Mouse (Mus musculus): ENCODE data around the gene Dgkk. TPM values are rescaled to one million over a fixed set of nuclear protein-coding genes. Genes with fewer than 3 reads are reported as not detected.

The Dgkk gene
- polyA plus RNA-seq, 1 experiment: not detected

DNA sequence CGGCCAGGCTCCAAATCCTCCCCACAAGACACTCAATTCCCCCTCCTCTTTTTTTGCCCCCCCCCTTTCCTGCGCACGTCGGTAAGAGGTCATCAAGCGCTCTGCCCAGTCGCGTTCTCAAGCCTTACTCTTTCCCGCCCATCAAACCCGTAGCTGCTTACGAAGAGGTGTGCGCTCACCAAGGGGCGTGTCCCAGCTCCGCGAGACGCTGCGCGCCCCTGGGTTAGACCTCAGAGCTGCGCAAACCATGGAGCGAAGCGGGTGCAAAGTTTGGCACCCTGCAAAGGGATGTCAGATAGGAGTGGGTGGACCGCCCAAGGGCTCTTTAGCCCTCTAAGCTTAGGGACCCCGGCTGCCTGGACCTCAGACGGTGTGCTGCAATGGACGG lies 862 bp upstream of the Dgkk start:
- Histone ChIP-seq H3K4me3 (no peak overlapping the region), H3K4me2 (ENCODE audit: low read depth) (no peak overlapping the region), H3K79me2 (ENCODE audit: control insufficient read depth, insufficient read depth) (no peaks in the 10 kb centered on the region), H3K27me3 (ENCODE audit: control insufficient read depth, insufficient read depth, insufficient read length) (peaks cover 5% of the 10 kb centered on the region), H3K36me3 (ENCODE audit: control insufficient read depth, insufficient read depth) (no peaks in the 10 kb centered on the region), H3ac (ENCODE audit: control insufficient read depth, insufficient read length) (no peak overlapping the region)
- no peak for TF ChIP-seq POLR2A (IDR thresholded peaks at IDR 0.05; ENCODE audit: insufficient read length, low read depth)
- TF ChIP-seq MAX (IDR thresholded peaks at IDR 0.05; ENCODE audit: low read depth): no peak
- TF ChIP-seq TCF12 (IDR thresholded peaks at IDR 0.05; ENCODE audit: insufficient read depth, poor library complexity, severe bottlenecking): no peak
- TF ChIP-seq MYOD1 (IDR thresholded peaks at IDR 0.05; ENCODE audit: control insufficient read depth in 1 of 3, insufficient read length in 2 of 3, low read depth in 2 of 3): no peak
- no peak for TF ChIP-seq MYOG (IDR thresholded peaks at IDR 0.05; ENCODE audit: control insufficient read depth in 1 of 3, insufficient read depth in 1 of 3, insufficient read length in 2 of 3, low read depth in 2 of 3)
- no peak for TF ChIP-seq TCF3 (IDR thresholded peaks at IDR 0.05; ENCODE audit: insufficient read length, low read depth)
- no peak for TF ChIP-seq SRF (IDR thresholded peaks at IDR 0.05; ENCODE audit: control insufficient read depth, insufficient read length, low read depth)
- no peak for TF ChIP-seq REST (IDR thresholded peaks at IDR 0.05; ENCODE audit: insufficient read depth, insufficient read length)
- no peak for TF ChIP-seq USF1 (IDR thresholded peaks at IDR 0.05; ENCODE audit: low read depth)
- TF ChIP-seq POLR2AphosphoS2 (IDR thresholded peaks at IDR 0.05; ENCODE audit: insufficient read length, low read depth): no peak
- no peak for TF ChIP-seq E2F4 (IDR thresholded peaks at IDR 0.05; ENCODE audit: insufficient read depth)
- no peak for TF ChIP-seq CEBPB (IDR thresholded peaks at IDR 0.05; ENCODE audit: insufficient read depth, poor library complexity, severe bottlenecking)

DNA sequence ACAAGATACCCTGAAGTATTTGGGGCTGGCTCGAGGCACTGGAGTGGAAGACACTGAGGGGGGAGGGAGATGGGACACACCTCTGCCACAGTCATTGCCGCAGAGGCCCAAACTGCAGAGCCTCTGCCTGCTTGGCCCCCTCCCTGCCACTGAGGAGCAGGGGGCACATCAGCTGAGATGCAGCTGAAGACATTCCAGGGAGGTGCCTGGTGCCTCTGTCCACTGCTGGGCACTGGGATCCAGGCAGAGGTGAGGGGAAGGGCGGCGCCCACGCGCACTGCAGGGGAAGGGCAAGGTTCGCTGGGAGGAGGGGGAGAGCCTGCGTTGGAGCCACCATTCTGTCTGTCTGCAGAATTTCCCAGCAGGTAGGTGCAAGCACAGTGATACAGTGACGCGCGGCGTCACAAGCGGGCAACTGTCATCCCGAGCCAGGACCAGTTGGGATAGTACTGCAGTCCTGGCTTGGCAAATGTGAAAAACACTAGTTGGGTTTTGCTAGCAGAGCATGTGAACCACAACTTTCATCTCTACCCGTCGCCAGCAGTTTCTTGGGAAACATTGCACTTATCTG lies 948 bp downstream of the Dgkk start:
- Histone ChIP-seq H3K4me2 (ENCODE audit: low read depth) (no peak overlapping the region), H3K4me3 (no peak overlapping the region), H3K27me3 (ENCODE audit: control insufficient read depth, insufficient read depth, insufficient read length) (peaks cover 5% of the 10 kb centered on the region), H3K36me3 (ENCODE audit: control insufficient read depth, insufficient read depth) (no peaks in the 10 kb centered on the region), H3K79me2 (ENCODE audit: control insufficient read depth, insufficient read depth) (no peaks in the 10 kb centered on the region), H3ac (ENCODE audit: control insufficient read depth, insufficient read length) (no peak overlapping the region)
- TF ChIP-seq USF1 (IDR thresholded peaks at IDR 0.05; ENCODE audit: low read depth) (no peak), MYOD1 (IDR thresholded peaks at IDR 0.05; ENCODE audit: control insufficient read depth in 1 of 3, insufficient read length in 2 of 3, low read depth in 2 of 3) (no peak), MAX (IDR thresholded peaks at IDR 0.05; ENCODE audit: low read depth) (no peak), POLR2AphosphoS2 (IDR thresholded peaks at IDR 0.05; ENCODE audit: insufficient read length, low read depth) (no peak)

DNA sequence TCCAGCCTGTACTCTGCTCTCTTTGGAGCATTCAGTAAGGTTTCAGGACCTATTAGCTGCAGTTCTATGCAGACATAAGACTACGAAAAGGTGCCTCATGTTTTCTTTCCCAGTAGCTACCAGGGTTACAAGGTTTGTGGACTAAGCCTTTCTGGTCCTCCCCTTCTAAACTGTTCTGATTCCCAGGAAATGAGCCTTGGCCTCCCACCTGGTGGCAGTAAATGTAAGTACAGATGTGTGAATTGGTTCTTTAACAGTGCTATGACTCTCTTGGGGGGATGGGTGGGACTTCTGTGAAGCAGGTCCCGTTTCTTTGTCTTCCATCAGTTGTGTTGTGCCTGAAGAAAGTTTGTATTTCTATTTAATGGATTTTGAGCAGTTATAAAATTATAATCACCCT lies 53.4 kb downstream of the Dgkk start:
- H3K36me3 ChIP-seq (ENCODE audit: control insufficient read depth, insufficient read depth): no peaks in the 10 kb centered on the region
- no peak overlapping the region for H3ac ChIP-seq (ENCODE audit: control insufficient read depth, insufficient read length)
- H3K4me3 ChIP-seq: no peak overlapping the region
- no peaks in the 10 kb centered on the region for H3K79me2 ChIP-seq (ENCODE audit: control insufficient read depth, insufficient read depth)
- H3K4me2 ChIP-seq (ENCODE audit: low read depth): no peak overlapping the region
- H3K27me3 ChIP-seq (ENCODE audit: control insufficient read depth, insufficient read depth, insufficient read length): no peaks in the 10 kb centered on the region
- TF ChIP-seq SRF (IDR thresholded peaks at IDR 0.05; ENCODE audit: control insufficient read depth, insufficient read length, low read depth): no peak
- no peak for TF ChIP-seq POLR2AphosphoS2 (IDR thresholded peaks at IDR 0.05; ENCODE audit: insufficient read length, low read depth)
- TF ChIP-seq TCF3 (IDR thresholded peaks at IDR 0.05; ENCODE audit: insufficient read length, low read depth): no peak
- no peak for TF ChIP-seq POLR2A (IDR thresholded peaks at IDR 0.05; ENCODE audit: insufficient read length, low read depth)
- no peak for TF ChIP-seq E2F4 (IDR thresholded peaks at IDR 0.05; ENCODE audit: insufficient read depth)
- TF ChIP-seq MYOG (IDR thresholded peaks at IDR 0.05; ENCODE audit: control insufficient read depth in 1 of 3, insufficient read depth in 1 of 3, insufficient read length in 2 of 3, low read depth in 2 of 3): no peak
- no peak for TF ChIP-seq MYOD1 (IDR thresholded peaks at IDR 0.05; ENCODE audit: control insufficient read depth in 1 of 3, insufficient read length in 2 of 3, low read depth in 2 of 3)
- no peak for TF ChIP-seq TCF12 (IDR thresholded peaks at IDR 0.05; ENCODE audit: insufficient read depth, poor library complexity, severe bottlenecking)
- no peak for TF ChIP-seq CEBPB (IDR thresholded peaks at IDR 0.05; ENCODE audit: insufficient read depth, poor library complexity, severe bottlenecking)
- TF ChIP-seq MAX (IDR thresholded peaks at IDR 0.05; ENCODE audit: low read depth): no peak
- TF ChIP-seq USF1 (IDR thresholded peaks at IDR 0.05; ENCODE audit: low read depth): no peak
- no peak for TF ChIP-seq REST (IDR thresholded peaks at IDR 0.05; ENCODE audit: insufficient read depth, insufficient read length)

- TF ChIP-seq USF1 (IDR thresholded peaks at IDR 0.05; ENCODE audit: low read depth): no peak
- no peak for TF ChIP-seq POLR2A (IDR thresholded peaks at IDR 0.05; ENCODE audit: insufficient read length, low read depth)
- no peak for TF ChIP-seq MYOG (IDR thresholded peaks at IDR 0.05; ENCODE audit: control insufficient read depth in 1 of 3, insufficient read depth in 1 of 3, insufficient read length in 2 of 3, low read depth in 2 of 3)
- TF ChIP-seq REST (IDR thresholded peaks at IDR 0.05; ENCODE audit: insufficient read depth, insufficient read length): no peak
- TF ChIP-seq POLR2AphosphoS2 (IDR thresholded peaks at IDR 0.05; ENCODE audit: insufficient read length, low read depth): no peak
- TF ChIP-seq MAX (IDR thresholded peaks at IDR 0.05; ENCODE audit: low read depth): no peak
- TF ChIP-seq MYOD1 (IDR thresholded peaks at IDR 0.05; ENCODE audit: control insufficient read depth in 1 of 3, insufficient read length in 2 of 3, low read depth in 2 of 3): no peak
- no peak for TF ChIP-seq E2F4 (IDR thresholded peaks at IDR 0.05; ENCODE audit: insufficient read depth)
- TF ChIP-seq TCF3 (IDR thresholded peaks at IDR 0.05; ENCODE audit: insufficient read length, low read depth): no peak
- TF ChIP-seq CEBPB (IDR thresholded peaks at IDR 0.05; ENCODE audit: insufficient read depth, poor library complexity, severe bottlenecking): no peak
- no peak for TF ChIP-seq TCF12 (IDR thresholded peaks at IDR 0.05; ENCODE audit: insufficient read depth, poor library complexity, severe bottlenecking)
- no peak for TF ChIP-seq SRF (IDR thresholded peaks at IDR 0.05; ENCODE audit: control insufficient read depth, insufficient read length, low read depth)
- H3ac ChIP-seq (ENCODE audit: control insufficient read depth, insufficient read length): no peak overlapping the region
- H3K27me3 ChIP-seq (ENCODE audit: control insufficient read depth, insufficient read depth, insufficient read length): no peaks in the 10 kb centered on the region
- no peaks in the 10 kb centered on the region for H3K36me3 ChIP-seq (ENCODE audit: control insufficient read depth, insufficient read depth)
- H3K4me3 ChIP-seq: no peak overlapping the region
- H3K4me2 ChIP-seq (ENCODE audit: low read depth): no peak overlapping the region
- no peaks in the 10 kb centered on the region for H3K79me2 ChIP-seq (ENCODE audit: control insufficient read depth, insufficient read depth)
Observed at GRCm38 (mm10) chrX:6853466-6853865, 74.4 kb downstream of the Dgkk start.

DNA sequence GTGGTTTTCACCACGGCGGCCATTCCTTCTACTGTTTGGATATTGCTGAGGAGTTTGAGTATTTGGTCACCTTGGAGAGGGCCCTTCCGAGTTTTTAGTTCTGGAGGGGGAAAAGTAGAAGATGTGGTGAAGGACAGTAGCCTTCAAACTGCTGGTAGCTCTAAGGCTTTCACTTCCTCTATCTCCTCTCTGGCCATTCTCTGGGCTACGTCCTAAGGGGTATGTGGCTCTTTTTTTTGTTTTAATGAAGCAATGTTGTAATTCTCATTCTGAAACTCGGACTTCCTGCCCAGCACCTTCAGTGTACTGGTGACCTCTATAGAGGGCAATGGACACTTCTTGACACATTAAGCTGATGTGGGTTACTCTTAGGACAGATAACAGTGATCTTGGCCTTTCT lies 75.0 kb downstream of the Dgkk start:
- H3K27me3 ChIP-seq (ENCODE audit: control insufficient read depth, insufficient read depth, insufficient read length): no peaks in the 10 kb centered on the region
- no peak overlapping the region for H3K4me3 ChIP-seq
- no peak overlapping the region for H3ac ChIP-seq (ENCODE audit: control insufficient read depth, insufficient read length)
- no peaks in the 10 kb centered on the region for H3K36me3 ChIP-seq (ENCODE audit: control insufficient read depth, insufficient read depth)
- H3K4me2 ChIP-seq (ENCODE audit: low read depth): no peak overlapping the region
- H3K79me2 ChIP-seq (ENCODE audit: control insufficient read depth, insufficient read depth): no peaks in the 10 kb centered on the region
- TF ChIP-seq TCF3 (IDR thresholded peaks at IDR 0.05; ENCODE audit: insufficient read length, low read depth) (no peak), POLR2AphosphoS2 (IDR thresholded peaks at IDR 0.05; ENCODE audit: insufficient read length, low read depth) (no peak), TCF12 (IDR thresholded peaks at IDR 0.05; ENCODE audit: insufficient read depth, poor library complexity, severe bottlenecking) (no peak), CEBPB (IDR thresholded peaks at IDR 0.05; ENCODE audit: insufficient read depth, poor library complexity, severe bottlenecking) (no peak), REST (IDR thresholded peaks at IDR 0.05; ENCODE audit: insufficient read depth, insufficient read length) (no peak), SRF (IDR thresholded peaks at IDR 0.05; ENCODE audit: control insufficient read depth, insufficient read length, low read depth) (no peak), MAX (IDR thresholded peaks at IDR 0.05; ENCODE audit: low read depth) (no peak), E2F4 (IDR thresholded peaks at IDR 0.05; ENCODE audit: insufficient read depth) (no peak), USF1 (IDR thresholded peaks at IDR 0.05; ENCODE audit: low read depth) (no peak), POLR2A (IDR thresholded peaks at IDR 0.05; ENCODE audit: insufficient read length, low read depth) (no peak), MYOG (IDR thresholded peaks at IDR 0.05; ENCODE audit: control insufficient read depth in 1 of 3, insufficient read depth in 1 of 3, insufficient read length in 2 of 3, low read depth in 2 of 3) (no peak), MYOD1 (IDR thresholded peaks at IDR 0.05; ENCODE audit: control insufficient read depth in 1 of 3, insufficient read length in 2 of 3, low read depth in 2 of 3) (no peak)
